Mouse (Mus musculus): Measurements from ENCODE around the gene Orai3. TPM values are rescaled to one million over a fixed set of nuclear protein-coding genes. Genes with fewer than 3 reads are reported as not detected.

The Orai3 gene
- polyA plus RNA-seq, 1 experiment from 2014 or later = 20.3 TPM

GRCm38 (mm10) chr7:127813821-127814220, 44.2 kb downstream of the Orai3 start:
- Histone ChIP-seq H3K9ac (ENCODE audit: low read length) (peak overlapping the region; percentile 54; the same call in 1 of the 2 replicates), H3K27ac (ENCODE audit: low read length) (peak overlapping the region; percentile 92), H3K4me3 (ENCODE audit: low read length) (no peak overlapping the region), H3K4me1 (ENCODE audit: control insufficient read depth, insufficient read depth, low read length) (peaks cover 18% of the 10 kb centered on the region), H3K36me3 (ENCODE audit: control insufficient read depth, insufficient read depth) (no peaks in the 10 kb centered on the region), H3K9me3 (replicated peaks; ENCODE audit: control insufficient read depth, low read length) (no peaks in the 10 kb centered on the region), H3K4me2 (ENCODE audit: low read depth, low read length) (peak overlapping the region; percentile 47), H3K27me3 (ENCODE audit: control insufficient read depth, insufficient read depth, low read length) (no peaks in the 10 kb centered on the region)
- WGBS = 59% methylated on average over 4 of the region's 4 CpGs
- peak; percentile 62; the same call in 1 of the 2 replicates for ATAC-seq (replicated peaks; ENCODE audit: extremely low read depth, insufficient read depth, low FRiP score)

GRCm38 (mm10) chr7:127814241-127814921, 44.8 kb downstream of the Orai3 start:
- Histone ChIP-seq H3K27ac (ENCODE audit: low read length) (peak overlapping the region; percentile 92), H3K9me3 (replicated peaks; ENCODE audit: control insufficient read depth, low read length) (no peaks in the 10 kb centered on the region), H3K36me3 (ENCODE audit: control insufficient read depth, insufficient read depth) (no peaks in the 10 kb centered on the region), H3K9ac (ENCODE audit: low read length) (peak overlapping the region; percentile 54; the same call in 1 of the 2 replicates), H3K4me3 (ENCODE audit: low read length) (no peak overlapping the region), H3K27me3 (ENCODE audit: control insufficient read depth, insufficient read depth, low read length) (no peaks in the 10 kb centered on the region), H3K4me1 (ENCODE audit: control insufficient read depth, insufficient read depth, low read length) (peaks cover 18% of the 10 kb centered on the region), H3K4me2 (ENCODE audit: low read depth, low read length) (peak overlapping the region; percentile 47)
- 67% methylated on average over 19 of the region's 19 CpGs for WGBS
- ATAC-seq (replicated peaks; ENCODE audit: extremely low read depth, insufficient read depth, low FRiP score) = peak; percentile 84

GRCm38 (mm10) chr7:127815116-127815665, 45.6 kb downstream of the Orai3 start:
- Histone ChIP-seq H3K4me3 (ENCODE audit: low read length) (no peak overlapping the region), H3K4me2 (ENCODE audit: low read depth, low read length) (no peak overlapping the region), H3K27ac (ENCODE audit: low read length) (peak overlapping the region; percentile 2; the same call in 1 of the 2 replicates), H3K4me1 (ENCODE audit: control insufficient read depth, insufficient read depth, low read length) (peaks cover 18% of the 10 kb centered on the region), H3K36me3 (ENCODE audit: control insufficient read depth, insufficient read depth) (no peaks in the 10 kb centered on the region), H3K9ac (ENCODE audit: low read length) (no peak overlapping the region), H3K27me3 (ENCODE audit: control insufficient read depth, insufficient read depth, low read length) (no peaks in the 10 kb centered on the region), H3K9me3 (replicated peaks; ENCODE audit: control insufficient read depth, low read length) (no peaks in the 10 kb centered on the region)
- 86% methylated on average over 15 of the region's 15 CpGs for WGBS
- no peak for ATAC-seq (replicated peaks; ENCODE audit: extremely low read depth, insufficient read depth, low FRiP score)

- Histone ChIP-seq H3K27ac (ENCODE audit: low read length) (no peak overlapping the region), H3K4me1 (ENCODE audit: control insufficient read depth, insufficient read depth, low read length) (peaks cover 18% of the 10 kb centered on the region), H3K27me3 (ENCODE audit: control insufficient read depth, insufficient read depth, low read length) (no peaks in the 10 kb centered on the region), H3K36me3 (ENCODE audit: control insufficient read depth, insufficient read depth) (no peaks in the 10 kb centered on the region), H3K4me3 (ENCODE audit: low read length) (no peak overlapping the region), H3K9ac (ENCODE audit: low read length) (no peak overlapping the region; the same call in 1 of the 2 replicates), H3K4me2 (ENCODE audit: low read depth, low read length) (no peak overlapping the region), H3K9me3 (replicated peaks; ENCODE audit: control insufficient read depth, low read length) (no peaks in the 10 kb centered on the region)
- WGBS = 50% methylated on average over 15 of the region's 15 CpGs
- ATAC-seq (replicated peaks; ENCODE audit: extremely low read depth, insufficient read depth, low FRiP score) = peak; percentile 23; the same call in 1 of the 2 replicates
Measured at GRCm38 (mm10) chr7:127815954-127816821, 46.6 kb downstream of the Orai3 start.

GRCm38 (mm10) chr7:127817053-127817452, 47.4 kb downstream of the Orai3 start:
- Histone ChIP-seq H3K36me3 (ENCODE audit: control insufficient read depth, insufficient read depth) (no peaks in the 10 kb centered on the region), H3K9me3 (replicated peaks; ENCODE audit: control insufficient read depth, low read length) (no peaks in the 10 kb centered on the region), H3K27me3 (ENCODE audit: control insufficient read depth, insufficient read depth, low read length) (no peaks in the 10 kb centered on the region), H3K4me3 (ENCODE audit: low read length) (no peak overlapping the region), H3K4me2 (ENCODE audit: low read depth, low read length) (no peak overlapping the region), H3K9ac (ENCODE audit: low read length) (no peak overlapping the region), H3K27ac (ENCODE audit: low read length) (no peak overlapping the region), H3K4me1 (ENCODE audit: control insufficient read depth, insufficient read depth, low read length) (peaks cover 18% of the 10 kb centered on the region)
- no peak for ATAC-seq (replicated peaks; ENCODE audit: extremely low read depth, insufficient read depth, low FRiP score)
- WGBS = 68% methylated on average over 7 of the region's 7 CpGs

GRCm38 (mm10) chr7:127817776-127818175, 48.2 kb downstream of the Orai3 start:
- Histone ChIP-seq H3K4me3 (ENCODE audit: low read length) (no peak overlapping the region), H3K36me3 (ENCODE audit: control insufficient read depth, insufficient read depth) (no peaks in the 10 kb centered on the region), H3K9ac (ENCODE audit: low read length) (no peak overlapping the region), H3K4me1 (ENCODE audit: control insufficient read depth, insufficient read depth, low read length) (peaks cover 18% of the 10 kb centered on the region), H3K27ac (ENCODE audit: low read length) (no peak overlapping the region), H3K4me2 (ENCODE audit: low read depth, low read length) (no peak overlapping the region), H3K9me3 (replicated peaks; ENCODE audit: control insufficient read depth, low read length) (no peaks in the 10 kb centered on the region), H3K27me3 (ENCODE audit: control insufficient read depth, insufficient read depth, low read length) (no peaks in the 10 kb centered on the region)
- no peak for ATAC-seq (replicated peaks; ENCODE audit: extremely low read depth, insufficient read depth, low FRiP score)
- 83% methylated on average over 5 of the region's 5 CpGs for WGBS

- Histone ChIP-seq H3K27me3 (ENCODE audit: control insufficient read depth, insufficient read depth, low read length) (no peaks in the 10 kb centered on the region; the same call in 1 of the 2 replicates), H3K27ac (ENCODE audit: low read length) (peak overlapping the region; percentile 56), H3K4me1 (ENCODE audit: control insufficient read depth, insufficient read depth, low read length) (peaks cover 7% of the 10 kb centered on the region), H3K9ac (ENCODE audit: low read length) (no peak overlapping the region), H3K4me2 (ENCODE audit: low read depth, low read length) (no peak overlapping the region), H3K36me3 (ENCODE audit: control insufficient read depth, insufficient read depth) (no peaks in the 10 kb centered on the region), H3K4me3 (ENCODE audit: low read length) (no peak overlapping the region), H3K9me3 (replicated peaks; ENCODE audit: control insufficient read depth, low read length) (no peaks in the 10 kb centered on the region)
- ATAC-seq (replicated peaks; ENCODE audit: extremely low read depth, insufficient read depth, low FRiP score) = no peak
- 61% methylated on average over 13 of the region's 13 CpGs for WGBS
Measured at GRCm38 (mm10) chr7:127820836-127821509, 51.4 kb downstream of the Orai3 start.

GRCm38 (mm10) chr7:127822494-127822893, 52.9 kb downstream of the Orai3 start:
- H3K4me3 ChIP-seq (ENCODE audit: low read length) = no peak overlapping the region
- WGBS = 73% methylated on average over 3 of the region's 3 CpGs
- H3K36me3 ChIP-seq (ENCODE audit: control insufficient read depth, insufficient read depth) = no peaks in the 10 kb centered on the region
- H3K4me2 ChIP-seq (ENCODE audit: low read depth, low read length) = no peak overlapping the region
- no peak for ATAC-seq (replicated peaks; ENCODE audit: extremely low read depth, insufficient read depth, low FRiP score)
- H3K27ac ChIP-seq (ENCODE audit: low read length) = no peak overlapping the region
- H3K9me3 ChIP-seq (replicated peaks; ENCODE audit: control insufficient read depth, low read length) = no peaks in the 10 kb centered on the region
- no peak overlapping the region for H3K9ac ChIP-seq (ENCODE audit: low read length)
- H3K4me1 ChIP-seq (ENCODE audit: control insufficient read depth, insufficient read depth, low read length) = 0 out of 2 replicates have a peak, but pooled peaks cover 3% of the 10 kb centered on the region
- no peaks in the 10 kb centered on the region; the same call in 1 of the 2 replicates for H3K27me3 ChIP-seq (ENCODE audit: control insufficient read depth, insufficient read depth, low read length)
